In genomic region chr2:85002575-85002974, GRCm38 (mm10) we compare ENCODE assay signal across 21 mouse cellular contexts. TPM values are rescaled to one million over a fixed set of nuclear protein-coding genes. Genes with fewer than 3 reads are reported as not detected.
"Had no signal": no experiment of that assay in that cellular context is flagged by ENCODE, and none has a peak within 500 bp of the region (broad histone marks: within the 10 kb centered on the region; RNA-seq: fewer than 3 reads in every experiment).

No protein-coding gene starts in this region.

- ATAC-seq: lung, postnatal 0 days had no signal

- H3K27me3 ChIP-seq: limb, embryonic 12.5 days; neural tube, embryonic 15.5 days had no signal

- H3K36me3 ChIP-seq: limb, embryonic 12.5 days; midbrain, embryonic 10.5 days; neural tube, embryonic 15.5 days had no signal

- H3K4me1 ChIP-seq: limb, embryonic 12.5 days; midbrain, embryonic 10.5 days; neural tube, embryonic 15.5 days had no signal

- H3K4me3 ChIP-seq: limb, embryonic 12.5 days; midbrain, embryonic 10.5 days; myocyte; neural tube, embryonic 15.5 days had no signal

- DNase-seq: kidney, postnatal 10 days; layer of hippocampus, adult 9-11 months; layer of hippocampus, postnatal 36 days; lung, adult 2 months; lung, postnatal 36 days; midbrain, embryonic 14.5 days; right cerebral cortex, adult 18-20 months; right cerebral cortex, postnatal 25 days; thymus, postnatal 36 days had no signal

- H3K27ac ChIP-seq: limb, embryonic 12.5 days; liver, embryonic 14.5 days; midbrain, embryonic 10.5 days; neural tube, embryonic 15.5 days had no signal

- H3K9ac ChIP-seq: limb, embryonic 12.5 days; liver, embryonic 14.5 days; neural tube, embryonic 15.5 days had no signal

- H3K4me2 ChIP-seq: limb, embryonic 12.5 days; neural tube, embryonic 15.5 days had no signal

- H3K9me3 ChIP-seq: limb, embryonic 12.5 days; midbrain, embryonic 10.5 days; neural tube, embryonic 15.5 days had no signal

RNA-seq across cellular contexts. Expression of gene Prg3, which starts 14.6 kb away (rescaled TPM):
- total RNA-seq: layer of hippocampus, adult 18-20 months; layer of hippocampus, postnatal 36 days; left cerebral cortex, adult 8-10 months; left cerebral cortex, postnatal 36 days; liver, adult 2 months had no signal
- polyA plus RNA-seq: limb, embryonic 12.5 days; liver, adult 2 months; lung, adult 2 months; lung, postnatal 0 days; midbrain, embryonic 10.5 days; midbrain, embryonic 14.5 days; myocyte; neural tube, embryonic 11.5 days; neural tube, embryonic 15.5 days; small intestine, adult 2 months had no signal

RNA-seq across cellular contexts. Expression of gene Prg2, which starts 22.3 kb away (rescaled TPM):
- total RNA-seq: layer of hippocampus, adult 18-20 months; layer of hippocampus, postnatal 36 days; left cerebral cortex, postnatal 36 days; liver, adult 2 months had no signal
- polyA plus RNA-seq: lung, postnatal 0 days; midbrain, embryonic 10.5 days; midbrain, embryonic 14.5 days; myocyte; neural tube, embryonic 11.5 days had no signal
